Mouse (Mus musculus) hindbrain, embryonic 11.5 days (tissue): ENCODE results near the gene Rnasek. TPM values are rescaled to one million over a fixed set of nuclear protein-coding genes. Genes with fewer than 3 reads are reported as not detected.

Experiments
- ATAC-seq: fragments of 200-750 bp; cut with Nextera tagmentation; 2 replicates; pipeline ENCODE4 v1.8.0; 2017; ENCODE audit warnings: mild to moderate bottlenecking, moderate TSS enrichment, moderate library complexity; ENCODE audit not compliant: low FRiP score
- DNase-seq: peaks from one replicate; pipeline ENCODE4 v3.0.0-alpha.2; 2015; ENCODE audit warnings: low spot score
- H3K27ac ChIP-seq: fragments of 300-500 bp; sonication (generic); 2 replicates; pipeline ENCODE4 v1.5.1; 2014; ENCODE audit warnings: mild to moderate bottlenecking, low read depth, low read length
- H3K27me3 ChIP-seq: fragments of 300-500 bp; sonication (generic); 2 replicates; pipeline ENCODE4 v1.6.1; 2014; ENCODE audit warnings: mild to moderate bottlenecking, low read length, moderate library complexity, mixed read lengths; ENCODE audit not compliant: control insufficient read depth, insufficient read depth
- H3K36me3 ChIP-seq: fragments of 300-500 bp; sonication (generic); 2 replicates; pipeline ENCODE4 v1.6.1; 2014; ENCODE audit warnings: mild to moderate bottlenecking, low read length, moderate library complexity, mixed read lengths; ENCODE audit not compliant: control insufficient read depth, insufficient read depth
- H3K4me1 ChIP-seq: fragments of 300-500 bp; sonication (generic); replicated peaks from 2 replicates; pipeline ENCODE4 v1.6.1; 2014; ENCODE audit warnings: low read length, mixed read lengths; ENCODE audit not compliant: control insufficient read depth, insufficient read depth
- H3K4me2 ChIP-seq: fragments of 300-500 bp; sonication (generic); replicated peaks from 2 replicates; pipeline ENCODE4 v1.6.1; 2014; ENCODE audit warnings: mild to moderate bottlenecking, low read depth, low read length
- H3K4me3 ChIP-seq: fragments of 300-500 bp; sonication (generic); 2 replicates; pipeline ENCODE4 v1.5.1; 2014; ENCODE audit warnings: low read depth, low read length
- H3K9ac ChIP-seq: fragments of 300-500 bp; sonication (generic); 2 replicates; pipeline ENCODE4 v1.6.1; 2014; ENCODE audit warnings: low read depth, low read length
- H3K9me3 ChIP-seq: fragments of 300-500 bp; sonication (generic); 2 replicates; pipeline ENCODE4 v1.6.1; 2016; ENCODE audit warnings: low read length; ENCODE audit not compliant: control insufficient read depth
- WGBS: fragments of 180-500 bp; shearing (Covaris S2); extraction: QIAGEN DNeasy Blood & Tissue Kit; methylation state at CpG from one replicate; pipeline ENCODE4 v1.1.7; 2014; 5-methylcytosine and 5-hydroxymethylcytosine counted together
- polyA plus RNA-seq: library from polyadenylated mRNA; unstranded; fragments of >200 nt; fragmentation: Nextera tagmentation; extraction: Ambion mirVana; gene quantifications from 2 replicates; pipeline ENCODE4 v1.2.1, GENCODE M21; 2014

Rnasek gene
- polyA plus RNA-seq, 1 experiment from 2014 or later: 146 TPM

GRCm38 (mm10) chr11:70208778-70209388 lies 30.8 kb downstream of the Rnasek start:
- WGBS: 76% methylated on average over 5 of the region's 5 CpGs
- ATAC-seq: no peak
- Histone ChIP-seq H3K4me3 (no peak overlapping the region), H3K27ac (no peak overlapping the region), H3K36me3 (no peaks in the 10 kb centered on the region), H3K27me3 (peaks cover 12% of the 10 kb centered on the region), H3K9ac (no peak overlapping the region), H3K4me1 (no peaks in the 10 kb centered on the region), H3K4me2 (no peak overlapping the region), H3K9me3 (no peaks in the 10 kb centered on the region)
- DNase-seq: no peak

GRCm38 (mm10) chr11:70207283-70207682 lies 32.4 kb downstream of the Rnasek start:
- DNase-seq (no peak), ATAC-seq (no peak)
- H3K9me3 ChIP-seq: no peaks in the 10 kb centered on the region
- H3K9ac ChIP-seq: no peak overlapping the region
- 85% methylated on average over 7 of the region's 7 CpGs for WGBS
- no peak overlapping the region for H3K27ac ChIP-seq
- H3K4me2 ChIP-seq: no peak overlapping the region
- H3K27me3 ChIP-seq: no peaks in the 10 kb centered on the region; the same call in 1 of the 2 replicates
- H3K4me3 ChIP-seq: no peak overlapping the region
- H3K36me3 ChIP-seq: no peaks in the 10 kb centered on the region
- H3K4me1 ChIP-seq: no peaks in the 10 kb centered on the region

GRCm38 (mm10) chr11:70206801-70207200 lies 32.8 kb downstream of the Rnasek start:
- Histone ChIP-seq H3K9ac (no peak overlapping the region), H3K27ac (no peak overlapping the region), H3K4me2 (no peak overlapping the region), H3K27me3 (no peaks in the 10 kb centered on the region), H3K4me3 (no peak overlapping the region), H3K9me3 (no peaks in the 10 kb centered on the region), H3K36me3 (no peaks in the 10 kb centered on the region), H3K4me1 (no peaks in the 10 kb centered on the region)
- WGBS: 87% methylated on average over 2 of the region's 2 CpGs
- no peak for DNase-seq
- no peak for ATAC-seq

DNA sequence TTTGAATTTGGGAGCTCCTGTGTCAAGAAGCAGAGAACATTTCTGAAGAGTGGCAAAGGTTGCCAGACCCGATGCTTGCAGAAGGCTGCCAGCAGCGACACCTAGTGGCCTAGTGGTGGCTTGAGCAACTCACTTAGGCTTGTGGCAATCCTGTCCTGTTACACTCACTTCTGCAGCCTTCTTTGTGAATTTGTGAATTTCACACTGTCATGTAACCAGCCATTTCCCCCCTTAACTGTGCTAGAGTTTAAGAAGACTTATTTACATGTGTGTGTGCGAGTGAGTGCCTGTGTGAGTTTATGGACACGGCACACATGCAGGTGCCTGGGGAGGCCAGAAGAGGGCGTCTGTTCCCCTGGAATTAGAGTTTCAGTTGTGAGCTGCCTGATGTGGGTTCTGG lies 38.0 kb downstream of the Rnasek start:
- Histone ChIP-seq H3K4me1 (no peaks in the 10 kb centered on the region), H3K27ac (no peak overlapping the region)
- ATAC-seq: no peak

GRCm38 (mm10) chr11:70200036-70200608 lies 39.5 kb downstream of the Rnasek start:
- Histone ChIP-seq H3K36me3 (no peaks in the 10 kb centered on the region), H3K27ac (no peak overlapping the region), H3K4me3 (no peak overlapping the region), H3K27me3 (no peaks in the 10 kb centered on the region), H3K4me2 (no peak overlapping the region), H3K9me3 (no peaks in the 10 kb centered on the region), H3K9ac (no peak overlapping the region), H3K4me1 (no peaks in the 10 kb centered on the region)
- 92% methylated on average over 5 of the region's 5 CpGs for WGBS
- DNase-seq (no peak), ATAC-seq (no peak)

More for the DNA sequence above, 38.0 kb downstream of the Rnasek start:
- 35% methylated on average over 5 of the region's 5 CpGs for WGBS
- Histone ChIP-seq H3K27me3 (no peaks in the 10 kb centered on the region), H3K36me3 (no peaks in the 10 kb centered on the region), H3K9ac (no peak overlapping the region), H3K4me3 (no peak overlapping the region), H3K9me3 (no peaks in the 10 kb centered on the region), H3K4me2 (no peak overlapping the region)
- DNase-seq: peak; percentile 88

GRCm38 (mm10) chr11:70199107-70199506 lies 40.5 kb downstream of the Rnasek start:
- H3K36me3 ChIP-seq: no peaks in the 10 kb centered on the region
- ATAC-seq: no peak
- no peak overlapping the region for H3K27ac ChIP-seq
- H3K9me3 ChIP-seq: no peaks in the 10 kb centered on the region
- 86% methylated on average over 8 of the region's 8 CpGs for WGBS
- H3K4me1 ChIP-seq: no peaks in the 10 kb centered on the region
- H3K4me3 ChIP-seq: no peak overlapping the region
- H3K9ac ChIP-seq: no peak overlapping the region
- no peaks in the 10 kb centered on the region for H3K27me3 ChIP-seq
- DNase-seq: no peak
- H3K4me2 ChIP-seq: no peak overlapping the region

DNA sequence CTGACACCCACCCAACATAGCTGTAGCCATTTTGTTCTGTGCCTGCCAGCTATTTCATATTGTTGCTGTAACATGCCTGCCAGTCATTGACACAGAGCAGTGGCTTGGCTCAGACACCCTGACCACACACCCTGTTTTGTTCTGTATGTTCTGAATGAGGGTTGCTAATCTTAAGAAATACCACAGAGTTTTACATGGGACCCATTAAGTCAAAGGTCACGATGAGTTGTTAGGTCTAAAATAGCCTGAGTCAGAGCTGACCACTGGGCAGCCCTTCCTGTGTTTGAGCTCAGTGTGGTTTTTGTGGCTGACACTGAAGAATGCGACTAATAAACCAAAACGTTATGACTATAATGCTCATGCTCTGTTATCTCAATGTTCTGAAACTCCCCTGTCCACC lies 41.3 kb downstream of the Rnasek start:
- Histone ChIP-seq H3K4me3 (no peak overlapping the region), H3K4me2 (no peak overlapping the region), H3K27ac (no peak overlapping the region), H3K36me3 (no peaks in the 10 kb centered on the region), H3K9ac (no peak overlapping the region), H3K9me3 (no peaks in the 10 kb centered on the region), H3K27me3 (no peaks in the 10 kb centered on the region), H3K4me1 (no peaks in the 10 kb centered on the region)
- no peak for ATAC-seq
- no peak for DNase-seq
- 89% methylated on average over 3 of the region's 3 CpGs for WGBS

GRCm38 (mm10) chr11:70193354-70194285 lies 46.0 kb downstream of the Rnasek start:
- H3K27ac ChIP-seq: no peak overlapping the region
- H3K9me3 ChIP-seq: no peaks in the 10 kb centered on the region
- no peak overlapping the region for H3K4me3 ChIP-seq
- no peak for DNase-seq
- no peaks in the 10 kb centered on the region for H3K4me1 ChIP-seq
- WGBS: 60% methylated on average over 11 of the region's 11 CpGs
- H3K4me2 ChIP-seq: no peak overlapping the region
- H3K27me3 ChIP-seq: no peaks in the 10 kb centered on the region
- no peaks in the 10 kb centered on the region for H3K36me3 ChIP-seq
- no peak for ATAC-seq
- H3K9ac ChIP-seq: no peak overlapping the region
